Mouse (Mus musculus) CD4-positive, CD25-positive, alpha-beta regulatory T cell (primary cell): Measurements from ENCODE around the gene Dnajc8. TPM values are rescaled to one million over a fixed set of nuclear protein-coding genes. Genes with fewer than 3 reads are reported as not detected.

Source experiments
- polyA plus RNA-seq: library from polyadenylated mRNA; unstranded; fragments of 100-300 nt; shearing (Covaris generic); gene quantifications from one replicate; pipeline ENCODE4 v1.2.1, GENCODE M21; 2017

Gene Dnajc8
- 237 TPM for polyA plus RNA-seq

GRCm38 (mm10) chr4:132535406-132536121 is at the start of gene Dnajc8:
Gene Dnajc8 (plus strand): TSS chr4:132535550.

GRCm38 (mm10) chr4:132510352-132510798 is 25.0 kb upstream of the Dnajc8 start, which contains the start of gene Sesn2:
Gene Sesn2 (minus strand): TSS chr4:132510501.

GRCm38 (mm10) chr4:132532981-132533916 is 2.1 kb upstream of the Dnajc8 start, which contains the start of gene Atpif1:
Gene Atpif1 (minus strand): TSS chr4:132533659.

GRCm38 (mm10) chr4:132563965-132564364 is 28.6 kb downstream of the Dnajc8 start, which contains the start of gene Ptafr:
Gene Ptafr (plus strand): TSS chr4:132564067.

Other genes with a start within 250 kb of the Dnajc8 start
- gene Rab42, start 232.2 kb upstream of the Dnajc8 start, polyA plus RNA-seq, result 0.24 TPM
- gene Trnau1ap, start 206.0 kb upstream of the Dnajc8 start, polyA plus RNA-seq, result 78.8 TPM
- 28.4 TPM for gene Rcc1, start 181.9 kb upstream of the Dnajc8 start, polyA plus RNA-seq
- gene Phactr4, start 113.1 kb upstream of the Dnajc8 start, polyA plus RNA-seq, result 3.0 TPM
- gene Med18, start 71.6 kb upstream of the Dnajc8 start, polyA plus RNA-seq, result 27.3 TPM
- 8.3 TPM for gene Sesn2, start 25.0 kb upstream of the Dnajc8 start, polyA plus RNA-seq
- 178 TPM for gene Atpif1, start 1.9 kb upstream of the Dnajc8 start, polyA plus RNA-seq
- 0.35 TPM for gene Ptafr, start 28.5 kb downstream of the Dnajc8 start, polyA plus RNA-seq
- gene Eya3, start 103.4 kb downstream of the Dnajc8 start, polyA plus RNA-seq, result 31.1 TPM
- gene Xkr8, start 197.0 kb downstream of the Dnajc8 start, polyA plus RNA-seq, result 6.1 TPM
- 0.96 TPM for gene Smpdl3b, start 221.7 kb downstream of the Dnajc8 start, polyA plus RNA-seq
- gene Rpa2, start 232.8 kb downstream of the Dnajc8 start, polyA plus RNA-seq, result 62.4 TPM